Mouse (Mus musculus): ENCODE measurements around the gene Nr6a1. TPM values are rescaled to one million over a fixed set of nuclear protein-coding genes. Genes with fewer than 3 reads are reported as not detected.

The Nr6a1 gene
- polyA plus RNA-seq, 1 experiment from 2014 or later: 0.80 TPM

- Histone ChIP-seq H3K9me3 (no peaks in the 10 kb centered on the region), H3K4me3 (no peak overlapping the region), H3K9ac (no peak overlapping the region), H3K27me3 (no peaks in the 10 kb centered on the region), H3K27ac (no peak overlapping the region), H3K4me2 (replicated peaks) (no peak overlapping the region), H3K36me3 (peaks cover 49% of the 10 kb centered on the region), H3K4me1 (no peaks in the 10 kb centered on the region)
- no peak for ATAC-seq (ENCODE audit: low FRiP score, low read depth)
- 81% methylated on average over 2 of the region's 2 CpGs for WGBS
Observed at GRCm38 (mm10) chr2:38846319-38846718, 81.2 kb downstream of the Nr6a1 start.

GRCm38 (mm10) chr2:38835489-38835888, 92.0 kb downstream of the Nr6a1 start:
- H3K9ac ChIP-seq: no peak overlapping the region
- WGBS: 87% methylated on average over 6 of the region's 6 CpGs
- peaks cover 53% of the 10 kb centered on the region for H3K36me3 ChIP-seq
- no peaks in the 10 kb centered on the region for H3K27me3 ChIP-seq
- H3K9me3 ChIP-seq: no peaks in the 10 kb centered on the region
- no peak overlapping the region for H3K27ac ChIP-seq
- no peak overlapping the region for H3K4me2 ChIP-seq (replicated peaks)
- ATAC-seq (ENCODE audit: low FRiP score, low read depth): no peak
- H3K4me3 ChIP-seq: no peak overlapping the region
- no peaks in the 10 kb centered on the region for H3K4me1 ChIP-seq

GRCm38 (mm10) chr2:38831976-38832375, 95.5 kb downstream of the Nr6a1 start:
- Histone ChIP-seq H3K36me3 (peaks cover 33% of the 10 kb centered on the region), H3K9me3 (no peaks in the 10 kb centered on the region)

DNA sequence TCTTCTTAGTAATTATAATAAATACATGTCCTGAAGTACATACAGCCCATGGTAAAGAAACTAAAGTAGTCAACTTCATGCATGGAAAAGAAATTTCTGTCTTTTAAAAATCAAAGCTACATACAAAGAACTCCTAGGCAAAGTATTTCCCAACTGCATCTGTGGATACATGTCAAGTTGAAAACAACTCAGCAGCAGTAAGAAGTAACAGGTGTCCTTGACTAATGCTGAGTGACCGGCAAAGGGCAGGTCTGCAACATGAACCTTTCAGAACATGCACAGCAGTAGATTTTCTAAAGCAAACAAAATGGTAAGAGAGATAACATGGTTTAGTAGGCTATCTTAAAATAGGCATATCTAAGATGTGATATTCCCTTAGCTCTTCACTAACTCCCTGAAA, 98.0 kb downstream of the Nr6a1 start:
- Histone ChIP-seq H3K9me3 (no peaks in the 10 kb centered on the region), H3K9ac (no peak overlapping the region), H3K4me3 (no peak overlapping the region), H3K4me2 (replicated peaks) (no peak overlapping the region), H3K27me3 (no peaks in the 10 kb centered on the region), H3K36me3 (peaks cover 21% of the 10 kb centered on the region), H3K27ac (no peak overlapping the region), H3K4me1 (peaks cover 17% of the 10 kb centered on the region)
- ATAC-seq (ENCODE audit: low FRiP score, low read depth): no peak
- 67% methylated on average over 1 of the region's 1 CpGs for WGBS

More at GRCm38 (mm10) chr2:38831976-38832375, 95.5 kb downstream of the Nr6a1 start:
- no peak for ATAC-seq (ENCODE audit: low FRiP score, low read depth)
- 0 out of 2 replicates have a peak, but pooled peaks cover 10% of the 10 kb centered on the region for H3K4me1 ChIP-seq
- no peak overlapping the region for H3K4me2 ChIP-seq (replicated peaks)
- H3K27me3 ChIP-seq: no peaks in the 10 kb centered on the region
- no peak overlapping the region for H3K4me3 ChIP-seq
- H3K27ac ChIP-seq: no peak overlapping the region
- no peak overlapping the region for H3K9ac ChIP-seq

- Histone ChIP-seq H3K27me3 (no peaks in the 10 kb centered on the region), H3K4me2 (replicated peaks) (no peak overlapping the region), H3K9me3 (no peaks in the 10 kb centered on the region), H3K4me1 (peaks cover 18% of the 10 kb centered on the region), H3K4me3 (no peak overlapping the region), H3K27ac (no peak overlapping the region), H3K36me3 (peaks cover 15% of the 10 kb centered on the region), H3K9ac (no peak overlapping the region)
- ATAC-seq (ENCODE audit: low FRiP score, low read depth): no peak
- WGBS: 82% methylated on average over 3 of the region's 3 CpGs
Observed at GRCm38 (mm10) chr2:38827801-38828306, 99.6 kb downstream of the Nr6a1 start.

DNA sequence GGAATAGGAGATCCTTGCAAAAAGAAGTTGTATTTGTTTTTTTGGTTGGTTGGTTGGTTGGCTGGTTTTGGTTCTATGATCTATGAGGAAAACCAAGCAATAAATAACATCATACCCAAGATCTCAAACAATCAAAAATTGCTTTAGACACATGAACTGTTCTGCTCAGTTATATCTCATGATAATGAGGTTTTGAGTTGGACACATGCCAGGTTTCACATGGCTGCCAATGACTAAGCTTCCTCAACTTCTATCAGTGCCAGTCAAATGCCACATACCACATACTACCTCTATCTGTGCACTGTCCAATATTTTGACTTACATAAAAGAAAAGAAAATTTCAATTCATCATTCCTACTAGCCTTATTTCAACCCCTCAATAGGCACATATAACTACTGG, 101.3 kb downstream of the Nr6a1 start:
- peak overlapping the region; percentile 39 for H3K4me2 ChIP-seq (replicated peaks)
- peaks cover 21% of the 10 kb centered on the region for H3K4me1 ChIP-seq
- H3K36me3 ChIP-seq: peaks cover 7% of the 10 kb centered on the region
- no peak overlapping the region for H3K27ac ChIP-seq
- ATAC-seq (ENCODE audit: low FRiP score, low read depth): no peak
- no peak overlapping the region for H3K4me3 ChIP-seq
- H3K27me3 ChIP-seq: no peaks in the 10 kb centered on the region
- no peak overlapping the region for H3K9ac ChIP-seq
- no peaks in the 10 kb centered on the region for H3K9me3 ChIP-seq

GRCm38 (mm10) chr2:38824791-38825768, 102.4 kb downstream of the Nr6a1 start:
- Histone ChIP-seq H3K4me1 (peaks cover 21% of the 10 kb centered on the region), H3K9ac (peak overlapping the region; percentile 82), H3K36me3 (no peaks in the 10 kb centered on the region), H3K27ac (peak overlapping the region; percentile 88), H3K4me3 (peak overlapping the region; percentile 58), H3K4me2 (replicated peaks) (peak overlapping the region; percentile 70), H3K27me3 (no peaks in the 10 kb centered on the region), H3K9me3 (no peaks in the 10 kb centered on the region)
- no peak for ATAC-seq (ENCODE audit: low FRiP score, low read depth)
- WGBS: 3% methylated on average over 15 of the region's 15 CpGs

- Histone ChIP-seq H3K4me1 (peaks cover 21% of the 10 kb centered on the region), H3K36me3 (no peaks in the 10 kb centered on the region), H3K4me3 (peak overlapping the region; percentile 58), H3K27me3 (no peaks in the 10 kb centered on the region), H3K27ac (peak overlapping the region; percentile 97), H3K9me3 (no peaks in the 10 kb centered on the region), H3K9ac (peak overlapping the region; percentile 86), H3K4me2 (replicated peaks) (peak overlapping the region; percentile 61)
- WGBS: 3% methylated on average over 12 of the region's 12 CpGs
- peak; percentile 79 for ATAC-seq (ENCODE audit: low FRiP score, low read depth)
Observed at GRCm38 (mm10) chr2:38823912-38824583, 103.4 kb downstream of the Nr6a1 start.

DNA sequence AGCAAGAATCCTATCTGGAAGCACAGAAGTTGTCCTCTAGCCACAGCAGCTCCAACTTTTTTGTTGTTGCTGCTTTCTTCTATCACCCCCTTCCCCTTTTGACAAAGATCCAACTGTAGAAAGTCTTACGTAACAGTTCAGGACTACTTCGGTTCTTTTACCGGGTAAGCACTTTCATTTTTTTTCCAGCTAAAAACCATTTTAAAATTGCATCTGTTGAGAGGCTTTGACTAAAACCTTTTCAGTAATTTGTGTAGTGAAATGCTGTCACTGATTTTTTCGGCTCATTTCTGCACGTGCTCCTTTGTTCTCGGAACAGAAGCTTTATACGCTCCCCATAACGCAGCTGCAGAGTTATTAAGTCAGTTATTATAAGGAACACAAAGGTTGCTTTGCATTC, 104.1 kb downstream of the Nr6a1 start:
- no peaks in the 10 kb centered on the region for H3K27me3 ChIP-seq
- peak overlapping the region; percentile 58 for H3K4me3 ChIP-seq
- peak overlapping the region; percentile 61 for H3K4me2 ChIP-seq (replicated peaks)
- peak overlapping the region; percentile 86 for H3K9ac ChIP-seq
- ATAC-seq (ENCODE audit: low FRiP score, low read depth): peak; percentile 26; the same call in 1 of the 2 replicates
- 2% methylated on average over 8 of the region's 8 CpGs for WGBS
- peak overlapping the region; percentile 97 for H3K27ac ChIP-seq
- no peaks in the 10 kb centered on the region for H3K9me3 ChIP-seq
- H3K4me1 ChIP-seq: peaks cover 17% of the 10 kb centered on the region
- H3K36me3 ChIP-seq: no peaks in the 10 kb centered on the region

DNA sequence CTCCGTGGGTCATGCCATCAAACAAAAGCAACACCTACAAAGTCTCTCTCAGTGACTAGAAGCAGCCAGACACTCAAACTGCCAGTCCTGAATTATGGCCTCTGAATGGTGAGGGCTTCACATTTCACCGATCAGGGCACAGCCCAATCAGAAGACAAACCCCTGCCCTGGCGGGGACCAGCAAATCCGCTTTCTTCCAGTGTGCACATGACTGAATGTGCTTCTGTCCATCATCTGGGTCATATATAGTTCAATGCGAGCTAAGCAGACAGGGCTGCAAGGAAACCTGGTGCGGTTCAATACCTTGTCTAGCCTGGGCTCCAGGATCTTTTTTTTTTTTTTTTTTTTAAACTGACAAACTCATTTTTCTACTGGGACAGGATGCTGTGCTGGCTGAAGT, 104.5 kb downstream of the Nr6a1 start:
- peak overlapping the region; percentile 61 for H3K4me2 ChIP-seq (replicated peaks)
- peak overlapping the region; percentile 97 for H3K27ac ChIP-seq
- WGBS: 4% methylated on average over 6 of the region's 6 CpGs
- H3K27me3 ChIP-seq: no peaks in the 10 kb centered on the region
- H3K9ac ChIP-seq: peak overlapping the region; percentile 86
- H3K4me3 ChIP-seq: peak overlapping the region; percentile 58
- H3K36me3 ChIP-seq: no peaks in the 10 kb centered on the region
- H3K4me1 ChIP-seq: peaks cover 13% of the 10 kb centered on the region
- peak; percentile 97 for ATAC-seq (ENCODE audit: low FRiP score, low read depth)
- no peaks in the 10 kb centered on the region for H3K9me3 ChIP-seq

GRCm38 (mm10) chr2:38817487-38817886, 110.0 kb downstream of the Nr6a1 start:
- H3K36me3 ChIP-seq: no peaks in the 10 kb centered on the region
- H3K4me1 ChIP-seq: no peaks in the 10 kb centered on the region
- no peak overlapping the region for H3K4me2 ChIP-seq (replicated peaks)
- no peak overlapping the region for H3K27ac ChIP-seq
- no peaks in the 10 kb centered on the region for H3K27me3 ChIP-seq
- WGBS: 80% methylated on average over 4 of the region's 4 CpGs
- H3K9ac ChIP-seq: no peak overlapping the region
- no peak overlapping the region for H3K4me3 ChIP-seq
- ATAC-seq (ENCODE audit: low FRiP score, low read depth): no peak
- H3K9me3 ChIP-seq: no peaks in the 10 kb centered on the region

GRCm38 (mm10) chr2:38797087-38797624, 130.3 kb downstream of the Nr6a1 start:
- peak; percentile 28; the same call in 1 of the 2 replicates for ATAC-seq (ENCODE audit: low FRiP score, low read depth)
- H3K27ac ChIP-seq: no peak overlapping the region
- no peak overlapping the region for H3K9ac ChIP-seq
- H3K4me2 ChIP-seq (replicated peaks): no peak overlapping the region
- 14% methylated on average over 3 of the region's 3 CpGs for WGBS
- no peaks in the 10 kb centered on the region for H3K4me1 ChIP-seq
- no peaks in the 10 kb centered on the region for H3K36me3 ChIP-seq
- no peaks in the 10 kb centered on the region for H3K27me3 ChIP-seq
- no peak overlapping the region for H3K4me3 ChIP-seq
- H3K9me3 ChIP-seq: no peaks in the 10 kb centered on the region
